Mouse (Mus musculus) kidney, adult 18-20 months (tissue): ENCODE results near the gene Cabin1.

Experiments used
- DNase-seq: peaks from one replicate; pipeline ENCODE4 v3.0.0; 2021

The Cabin1 gene

GRCm38 (mm10) chr10:75662575-75662974, 101.6 kb downstream of the Cabin1 start:
- DNase-seq: no peak

- DNase-seq: no peak
These were observed 102.3 kb downstream of the Cabin1 start for GRCm38 (mm10) chr10:75661876-75662275.

- DNase-seq: no peak
These were observed 102.8 kb downstream of the Cabin1 start for GRCm38 (mm10) chr10:75661381-75661780.

- DNase-seq: no peak
These were observed 106.4 kb downstream of the Cabin1 start for GRCm38 (mm10) chr10:75657772-75658171.

- DNase-seq: no peak
These were observed 107.0 kb downstream of the Cabin1 start for GRCm38 (mm10) chr10:75657165-75657564.

GRCm38 (mm10) chr10:75654053-75654452, 110.1 kb downstream of the Cabin1 start:
- DNase-seq: no peak

GRCm38 (mm10) chr10:75651381-75652068, 112.6 kb downstream of the Cabin1 start:
- peak; percentile 49 for DNase-seq

GRCm38 (mm10) chr10:75650306-75650902, 113.7 kb downstream of the Cabin1 start:
- DNase-seq: no peak

GRCm38 (mm10) chr10:75649406-75649995, 114.6 kb downstream of the Cabin1 start:
- no peak for DNase-seq

- DNase-seq: no peak
These were observed 115.1 kb downstream of the Cabin1 start for GRCm38 (mm10) chr10:75649001-75649400.

GRCm38 (mm10) chr10:75648091-75648490, 116.0 kb downstream of the Cabin1 start:
- no peak for DNase-seq

- DNase-seq: peak; percentile 66
These were observed 116.8 kb downstream of the Cabin1 start for GRCm38 (mm10) chr10:75647362-75647761.

GRCm38 (mm10) chr10:75646406-75646805, 117.7 kb downstream of the Cabin1 start:
- no peak for DNase-seq

GRCm38 (mm10) chr10:75645616-75646015, 118.5 kb downstream of the Cabin1 start:
- DNase-seq: no peak

- peak; percentile 84 for DNase-seq
These were observed 120.3 kb downstream of the Cabin1 start, which contains the start of gene Susd2 for GRCm38 (mm10) chr10:75643741-75644343. Gene Susd2, minus strand, starts transcription at chr10:75644008.

GRCm38 (mm10) chr10:75642891-75643290, 121.2 kb downstream of the Cabin1 start:
- no peak for DNase-seq

- DNase-seq: peak; percentile 35
These were observed 121.7 kb downstream of the Cabin1 start for GRCm38 (mm10) chr10:75642436-75642835.

- no peak for DNase-seq
These were observed 122.4 kb downstream of the Cabin1 start for GRCm38 (mm10) chr10:75641721-75642222.

GRCm38 (mm10) chr10:75637711-75638110, 126.4 kb downstream of the Cabin1 start:
- no peak for DNase-seq

- no peak for DNase-seq
These were observed 127.9 kb downstream of the Cabin1 start for GRCm38 (mm10) chr10:75636084-75636786.

- DNase-seq: peak; percentile 91
These were observed 128.5 kb downstream of the Cabin1 start for GRCm38 (mm10) chr10:75635693-75636055.

GRCm38 (mm10) chr10:75635019-75635692, 129.0 kb downstream of the Cabin1 start:
- no peak for DNase-seq
